Mouse (Mus musculus): ENCODE measurements around the gene St5. TPM values are rescaled to one million over a fixed set of nuclear protein-coding genes. Genes with fewer than 3 reads are reported as not detected.
A peak's percentile ranks its signal among the peaks of the same experiment; 100 is the strongest.

St5 gene
- polyA plus RNA-seq, 1 experiment from 2014 or later: 11.0 TPM

GRCm38 (mm10) chr7:109707023-109707785 lies 3.8 kb upstream of the St5 start:
- H3K36me3 ChIP-seq (ENCODE audit: control insufficient read depth, insufficient read depth, low read length): peaks cover 20% of the 10 kb centered on the region
- no peak overlapping the region for H3K9ac ChIP-seq (ENCODE audit: low read length)
- no peaks in the 10 kb centered on the region for H3K9me3 ChIP-seq (replicated peaks; ENCODE audit: control insufficient read depth, low read length)
- H3K4me2 ChIP-seq (ENCODE audit: low read length): no peak overlapping the region
- peaks cover 2% of the 10 kb centered on the region; the same call in 1 of the 2 replicates for H3K4me1 ChIP-seq (ENCODE audit: control insufficient read depth, insufficient read depth, low read length)
- no peak overlapping the region for H3K4me3 ChIP-seq (ENCODE audit: low read depth, low read length)
- 58% methylated on average over 4 of the region's 4 CpGs for WGBS
- ATAC-seq: no peak
- no peak overlapping the region for H3K27ac ChIP-seq (ENCODE audit: low read depth, low read length)
- 0 out of 2 replicates have a peak, but pooled peaks cover 3% of the 10 kb centered on the region for H3K27me3 ChIP-seq (replicated peaks; ENCODE audit: control insufficient read depth, insufficient read depth, low read length)
- DNase-seq (ENCODE audit: low spot score): peak; percentile 68

GRCm38 (mm10) chr7:109704461-109704860 lies 1.1 kb upstream of the St5 start:
- Histone ChIP-seq H3K9ac (ENCODE audit: low read length) (no peak overlapping the region), H3K27me3 (replicated peaks; ENCODE audit: control insufficient read depth, insufficient read depth, low read length) (0 out of 2 replicates have a peak, but pooled peaks cover 3% of the 10 kb centered on the region), H3K9me3 (replicated peaks; ENCODE audit: control insufficient read depth, low read length) (no peaks in the 10 kb centered on the region), H3K36me3 (ENCODE audit: control insufficient read depth, insufficient read depth, low read length) (peaks cover 7% of the 10 kb centered on the region; the same call in 1 of the 2 replicates), H3K27ac (ENCODE audit: low read depth, low read length) (no peak overlapping the region), H3K4me3 (ENCODE audit: low read depth, low read length) (peak overlapping the region; percentile 60; the same call in 1 of the 2 replicates), H3K4me2 (ENCODE audit: low read length) (peak overlapping the region; percentile 67), H3K4me1 (ENCODE audit: control insufficient read depth, insufficient read depth, low read length) (peaks cover 2% of the 10 kb centered on the region; the same call in 1 of the 2 replicates)
- ATAC-seq (no peak), DNase-seq (ENCODE audit: low spot score) (no peak)
- 72% methylated on average over 3 of the region's 3 CpGs for WGBS

GRCm38 (mm10) chr7:109704016-109704377 lies 592 bp upstream of the St5 start:
- ATAC-seq (no peak; the same call in 1 of the 2 replicates), DNase-seq (ENCODE audit: low spot score) (no peak)
- peak overlapping the region; percentile 60 for H3K4me3 ChIP-seq (ENCODE audit: low read depth, low read length)
- H3K27me3 ChIP-seq (replicated peaks; ENCODE audit: control insufficient read depth, insufficient read depth, low read length): 0 out of 2 replicates have a peak, but pooled peaks cover 3% of the 10 kb centered on the region
- peaks cover 2% of the 10 kb centered on the region; the same call in 1 of the 2 replicates for H3K4me1 ChIP-seq (ENCODE audit: control insufficient read depth, insufficient read depth, low read length)
- peaks cover 3% of the 10 kb centered on the region; the same call in 1 of the 2 replicates for H3K36me3 ChIP-seq (ENCODE audit: control insufficient read depth, insufficient read depth, low read length)
- no peak overlapping the region for H3K27ac ChIP-seq (ENCODE audit: low read depth, low read length)
- peak overlapping the region; percentile 67 for H3K4me2 ChIP-seq (ENCODE audit: low read length)
- no peaks in the 10 kb centered on the region for H3K9me3 ChIP-seq (replicated peaks; ENCODE audit: control insufficient read depth, low read length)
- 3% methylated on average over 17 of the region's 17 CpGs for WGBS
- H3K9ac ChIP-seq (ENCODE audit: low read length): peak overlapping the region; percentile 75

- Histone ChIP-seq H3K27ac (ENCODE audit: low read depth, low read length) (no peak overlapping the region), H3K4me3 (ENCODE audit: low read depth, low read length) (peak overlapping the region; percentile 60; the same call in 1 of the 2 replicates), H3K27me3 (replicated peaks; ENCODE audit: control insufficient read depth, insufficient read depth, low read length) (0 out of 2 replicates have a peak, but pooled peaks cover 3% of the 10 kb centered on the region), H3K9ac (ENCODE audit: low read length) (no peak overlapping the region), H3K4me2 (ENCODE audit: low read length) (peak overlapping the region; percentile 67), H3K4me1 (ENCODE audit: control insufficient read depth, insufficient read depth, low read length) (peaks cover 2% of the 10 kb centered on the region; the same call in 1 of the 2 replicates), H3K36me3 (ENCODE audit: control insufficient read depth, insufficient read depth, low read length) (no peaks in the 10 kb centered on the region), H3K9me3 (replicated peaks; ENCODE audit: control insufficient read depth, low read length) (no peaks in the 10 kb centered on the region)
- DNase-seq (ENCODE audit: low spot score) (no peak), ATAC-seq (no peak)
- 37% methylated on average over 4 of the region's 4 CpGs for WGBS
Observed at GRCm38 (mm10) chr7:109702721-109703120, 684 bp downstream of the St5 start.

- no peak overlapping the region for H3K9ac ChIP-seq (ENCODE audit: low read length)
- no peaks in the 10 kb centered on the region for H3K36me3 ChIP-seq (ENCODE audit: control insufficient read depth, insufficient read depth, low read length)
- H3K9me3 ChIP-seq (replicated peaks; ENCODE audit: control insufficient read depth, low read length): no peaks in the 10 kb centered on the region
- H3K27ac ChIP-seq (ENCODE audit: low read depth, low read length): no peak overlapping the region
- DNase-seq (ENCODE audit: low spot score) (no peak), ATAC-seq (no peak)
- 0 out of 2 replicates have a peak, but pooled peaks cover 3% of the 10 kb centered on the region for H3K27me3 ChIP-seq (replicated peaks; ENCODE audit: control insufficient read depth, insufficient read depth, low read length)
- H3K4me2 ChIP-seq (ENCODE audit: low read length): no peak overlapping the region
- H3K4me1 ChIP-seq (ENCODE audit: control insufficient read depth, insufficient read depth, low read length): peaks cover 2% of the 10 kb centered on the region; the same call in 1 of the 2 replicates
- H3K4me3 ChIP-seq (ENCODE audit: low read depth, low read length): no peak overlapping the region
Observed at GRCm38 (mm10) chr7:109700213-109700612, 3.2 kb downstream of the St5 start.

GRCm38 (mm10) chr7:109695339-109695726 lies 8.1 kb downstream of the St5 start:
- no peak for ATAC-seq
- WGBS: 92% methylated on average over 10 of the region's 10 CpGs
- no peaks in the 10 kb centered on the region for H3K36me3 ChIP-seq (ENCODE audit: control insufficient read depth, insufficient read depth, low read length)
- no peak for DNase-seq (ENCODE audit: low spot score)
- H3K27me3 ChIP-seq (replicated peaks; ENCODE audit: control insufficient read depth, insufficient read depth, low read length): no peaks in the 10 kb centered on the region
- H3K9ac ChIP-seq (ENCODE audit: low read length): no peak overlapping the region
- H3K9me3 ChIP-seq (replicated peaks; ENCODE audit: control insufficient read depth, low read length): no peaks in the 10 kb centered on the region
- H3K27ac ChIP-seq (ENCODE audit: low read depth, low read length): no peak overlapping the region
- H3K4me2 ChIP-seq (ENCODE audit: low read length): no peak overlapping the region
- no peak overlapping the region for H3K4me3 ChIP-seq (ENCODE audit: low read depth, low read length)
- H3K4me1 ChIP-seq (ENCODE audit: control insufficient read depth, insufficient read depth, low read length): no peaks in the 10 kb centered on the region

- DNase-seq (ENCODE audit: low spot score) (no peak), ATAC-seq (no peak)
- no peaks in the 10 kb centered on the region for H3K9me3 ChIP-seq (replicated peaks; ENCODE audit: control insufficient read depth, low read length)
- H3K27me3 ChIP-seq (replicated peaks; ENCODE audit: control insufficient read depth, insufficient read depth, low read length): no peaks in the 10 kb centered on the region
- no peaks in the 10 kb centered on the region for H3K4me1 ChIP-seq (ENCODE audit: control insufficient read depth, insufficient read depth, low read length)
- no peak overlapping the region for H3K4me2 ChIP-seq (ENCODE audit: low read length)
- H3K4me3 ChIP-seq (ENCODE audit: low read depth, low read length): no peak overlapping the region
- H3K36me3 ChIP-seq (ENCODE audit: control insufficient read depth, insufficient read depth, low read length): no peaks in the 10 kb centered on the region
- 77% methylated on average over 13 of the region's 13 CpGs for WGBS
- no peak overlapping the region for H3K27ac ChIP-seq (ENCODE audit: low read depth, low read length)
- H3K9ac ChIP-seq (ENCODE audit: low read length): no peak overlapping the region
Observed at GRCm38 (mm10) chr7:109694576-109695338, 8.6 kb downstream of the St5 start.

GRCm38 (mm10) chr7:109690961-109691360 lies 12.4 kb downstream of the St5 start:
- WGBS: 92% methylated on average over 5 of the region's 5 CpGs
- no peaks in the 10 kb centered on the region for H3K9me3 ChIP-seq (replicated peaks; ENCODE audit: control insufficient read depth, low read length)
- no peaks in the 10 kb centered on the region for H3K4me1 ChIP-seq (ENCODE audit: control insufficient read depth, insufficient read depth, low read length)
- no peak overlapping the region for H3K4me2 ChIP-seq (ENCODE audit: low read length)
- H3K4me3 ChIP-seq (ENCODE audit: low read depth, low read length): no peak overlapping the region
- DNase-seq (ENCODE audit: low spot score): no peak
- H3K9ac ChIP-seq (ENCODE audit: low read length): no peak overlapping the region
- ATAC-seq: no peak
- H3K36me3 ChIP-seq (ENCODE audit: control insufficient read depth, insufficient read depth, low read length): no peaks in the 10 kb centered on the region
- no peak overlapping the region for H3K27ac ChIP-seq (ENCODE audit: low read depth, low read length)
- no peaks in the 10 kb centered on the region for H3K27me3 ChIP-seq (replicated peaks; ENCODE audit: control insufficient read depth, insufficient read depth, low read length)

Data from forebrain, embryonic 14.5 days (tissue).